Mouse (Mus musculus) cerebellum, adult 2 months (tissue): ENCODE results near the gene Pax7. TPM values are rescaled to one million over a fixed set of nuclear protein-coding genes. Genes with fewer than 3 reads are reported as not detected.

Experiments used
- DNase-seq, 2 experiments: peaks; one replicate each; pipeline ENCODE4 v3.0.0; 2021
- H3K27ac ChIP-seq: fragments of 200-500 bp; 2 replicates; pipeline ENCODE4 v1.5.1; 2012; ENCODE audit warnings: low read length, control low read depth, inconsistent platforms; ENCODE audit not compliant: insufficient read depth
- H3K27me3 ChIP-seq: fragments of 200-500 bp; 2 replicates; pipeline ENCODE4 v1.6.1; 2012; ENCODE audit warnings: inconsistent platforms, mild to moderate bottlenecking, low read length, moderate library complexity; ENCODE audit not compliant: control insufficient read depth, insufficient read depth
- H3K4me1 ChIP-seq: fragments of 200-500 bp; 2 replicates; pipeline ENCODE4 v1.6.1; 2011; ENCODE audit warnings: low read length; ENCODE audit not compliant: control insufficient read depth, insufficient read depth
- H3K4me3 ChIP-seq: fragments of 200-500 bp; replicated peaks from 2 replicates; pipeline ENCODE3; 2011; ENCODE audit warnings: mild to moderate bottlenecking, low read depth, low read length, control low read depth; ENCODE audit not compliant: insufficient read depth
- CTCF ChIP-seq: fragments of 200-500 bp; IDR thresholded peaks from 2 replicates; pipeline ENCODE4 v1.5.1; 2011; ENCODE audit warnings: low read depth, mild to moderate bottlenecking, control low read depth, low read length, moderate library complexity, borderline replicate concordance; ENCODE audit not compliant: insufficient read depth
- POLR2A ChIP-seq: fragments of 200-500 bp; IDR thresholded peaks from 2 replicates; pipeline ENCODE4 v1.6.1; 2011; ENCODE audit warnings: low read length, control low read depth, borderline replicate concordance; ENCODE audit not compliant: insufficient read depth
- WGBS: fragments of 180-500 bp; shearing (Covaris S2); methylation state at CpG from one replicate; pipeline ENCODE4 v1.1.7; 2018; 5-methylcytosine and 5-hydroxymethylcytosine counted together
- polyA plus RNA-seq: library from polyadenylated mRNA; depleted of rRNA; stranded (reverse); fragments of >200 nt; gene quantifications from 2 replicates; pipeline ENCODE4 v1.2.3, GENCODE M21; 2012

Pax7 gene
- polyA plus RNA-seq, 1 experiment: 0.07 TPM

DNA sequence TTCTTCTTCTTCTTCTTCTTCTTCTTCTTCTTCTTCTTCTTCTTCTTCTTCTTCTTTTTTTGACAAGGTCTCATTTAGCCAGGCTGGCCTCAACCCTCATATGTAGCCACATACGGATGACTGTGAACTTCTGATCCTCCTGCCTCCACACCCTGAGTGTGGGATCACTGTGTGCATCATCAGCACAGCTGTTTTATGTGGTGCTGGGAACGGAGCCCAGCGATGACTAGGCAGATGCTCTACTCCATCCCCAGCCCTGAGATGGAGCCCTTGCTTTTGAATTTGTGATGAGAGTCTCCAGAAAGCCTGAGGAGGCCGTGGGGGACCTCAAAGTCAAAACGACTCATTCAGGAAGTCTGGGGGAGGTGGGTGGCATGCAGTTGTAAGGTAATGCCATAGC, 114.3 kb downstream of the Pax7 start:
- no peak for DNase-seq
- Histone ChIP-seq H3K4me3 (no peak overlapping the region), H3K27ac (no peak overlapping the region), H3K27me3 (no peaks in the 10 kb centered on the region), H3K4me1 (no peaks in the 10 kb centered on the region)
- WGBS: 86% methylated on average over 5 of the region's 5 CpGs
- TF ChIP-seq POLR2A (no peak), CTCF (no peak)

DNA sequence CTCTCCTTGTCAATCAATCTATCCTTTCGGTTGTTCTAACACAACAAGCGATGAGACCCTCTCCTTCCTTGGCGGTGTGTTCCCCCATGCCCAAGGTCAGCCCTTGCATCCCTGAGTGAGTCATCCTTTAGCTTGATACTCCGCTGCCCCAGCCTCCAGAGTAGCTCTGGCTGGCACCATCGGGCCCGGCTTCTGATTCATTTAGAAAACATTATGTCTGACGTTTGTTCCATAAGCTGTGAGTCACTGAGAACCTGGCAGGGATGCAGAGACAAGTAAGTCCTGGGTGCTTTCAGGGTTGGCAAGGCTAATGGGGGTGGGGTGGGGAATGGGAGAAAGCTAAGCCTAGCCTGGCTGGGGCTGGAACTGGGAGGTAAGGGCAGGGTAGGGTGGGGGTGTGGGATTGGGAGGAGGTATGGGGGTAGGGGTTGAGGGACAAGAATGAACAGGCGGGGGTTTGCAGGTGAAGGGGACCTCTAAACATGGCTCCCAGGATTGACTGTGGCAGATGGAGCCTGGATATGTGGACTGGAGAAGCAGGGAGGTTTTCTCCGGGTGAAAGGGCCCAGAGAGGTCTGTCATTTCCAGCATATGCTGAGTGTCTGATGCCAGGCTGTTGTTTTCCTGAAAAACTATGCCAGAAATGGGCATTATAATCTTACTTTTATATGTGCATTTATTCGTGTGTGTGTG, 116.7 kb downstream of the Pax7 start:
- 60% methylated on average over 10 of the region's 10 CpGs for WGBS

DNA sequence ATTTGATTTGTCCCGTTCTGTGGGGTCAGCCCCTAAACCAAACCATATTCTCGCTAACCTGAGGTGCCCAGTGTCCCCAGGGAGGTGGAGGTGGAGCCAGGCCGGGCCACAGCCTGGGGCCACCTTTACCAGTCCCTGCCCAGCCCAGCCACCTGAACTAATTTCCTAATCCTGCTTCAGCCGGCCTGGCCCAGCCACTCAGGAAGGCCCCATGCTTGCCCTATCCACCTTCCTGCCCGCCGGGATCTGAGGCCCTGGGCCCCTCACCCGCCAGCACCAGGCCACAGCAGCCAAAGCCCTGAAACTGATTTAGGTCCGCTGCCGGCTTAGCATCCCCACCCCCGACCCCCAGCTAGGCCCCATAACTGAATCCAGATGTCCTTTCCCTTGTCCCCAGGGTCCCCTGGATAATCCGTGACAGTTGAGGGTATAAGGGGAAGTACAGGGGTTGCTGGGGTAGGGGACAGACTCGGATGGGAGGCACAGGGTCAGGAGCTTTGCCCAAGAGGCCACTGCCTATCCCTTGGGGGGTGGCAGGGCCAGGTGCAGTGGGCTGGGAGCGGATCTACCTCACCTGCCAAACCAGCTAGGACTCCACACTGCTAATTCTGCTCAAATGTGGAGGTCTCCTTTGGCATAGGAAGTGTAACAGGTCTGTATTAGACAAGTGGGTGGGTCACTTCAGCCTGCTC, 117.9 kb downstream of the Pax7 start:
- no peaks in the 10 kb centered on the region for H3K27me3 ChIP-seq
- no peak for TF ChIP-seq POLR2A
- no peak for TF ChIP-seq CTCF
- H3K4me3 ChIP-seq: no peak overlapping the region
- H3K27ac ChIP-seq: no peak overlapping the region
- 62% methylated on average over 13 of the region's 13 CpGs for WGBS
- H3K4me1 ChIP-seq: no peaks in the 10 kb centered on the region
- no peak for DNase-seq

More for the DNA sequence above, 116.7 kb downstream of the Pax7 start:
- no peaks in the 10 kb centered on the region for H3K4me1 ChIP-seq
- no peak overlapping the region for H3K4me3 ChIP-seq
- H3K27ac ChIP-seq: no peak overlapping the region
- no peak for TF ChIP-seq POLR2A
- no peak for TF ChIP-seq CTCF
- DNase-seq: no peak
- H3K27me3 ChIP-seq: no peaks in the 10 kb centered on the region

DNA sequence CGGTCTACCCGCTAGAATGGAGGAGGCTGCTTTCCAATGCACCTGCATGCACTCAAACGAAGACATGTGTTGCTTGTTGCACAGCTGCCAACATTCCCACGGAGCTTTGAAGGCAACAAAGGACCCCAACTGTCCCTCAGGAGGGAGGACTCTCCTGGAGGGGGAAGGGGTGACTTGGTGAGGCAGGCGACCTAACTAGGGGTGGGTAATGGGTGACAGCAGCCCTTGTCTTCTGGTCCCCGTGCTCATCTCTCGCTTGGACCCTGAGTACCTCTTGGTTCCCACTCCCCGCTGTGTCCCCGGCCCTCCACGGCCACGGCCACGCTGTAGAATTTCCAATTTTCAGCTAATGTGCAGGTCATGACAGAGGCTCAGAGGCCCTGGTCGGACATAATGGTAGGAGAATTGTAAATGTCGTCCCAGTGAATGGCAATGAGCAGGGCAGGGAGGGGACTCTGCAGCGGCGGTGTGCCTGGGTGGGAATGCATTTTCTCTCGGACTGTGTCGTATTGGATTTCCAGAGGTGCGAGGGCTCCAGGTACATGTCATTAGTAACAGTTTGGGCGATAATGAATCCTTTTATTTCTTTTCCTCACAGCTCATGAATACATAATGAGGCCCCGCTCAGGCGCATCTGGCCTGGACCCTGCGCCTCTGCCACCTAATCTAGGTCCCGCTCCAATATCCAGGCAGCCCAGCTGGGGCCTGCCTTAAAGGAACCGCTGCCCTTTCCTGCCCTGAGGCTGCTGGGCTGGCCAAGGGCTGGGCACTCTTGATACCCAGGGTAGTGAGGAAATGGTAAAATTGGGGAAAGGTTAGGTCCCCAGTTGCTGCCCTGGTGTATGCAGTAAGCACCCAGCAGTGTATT, 122.6 kb downstream of the Pax7 start:
- DNase-seq: no peak
- H3K27me3 ChIP-seq: no peaks in the 10 kb centered on the region
- 43% methylated on average over 25 of the region's 25 CpGs for WGBS
- TF ChIP-seq POLR2A (no peak), CTCF (no peak)
- no peaks in the 10 kb centered on the region for H3K4me1 ChIP-seq
- no peak overlapping the region for H3K27ac ChIP-seq
- no peak overlapping the region for H3K4me3 ChIP-seq

DNA sequence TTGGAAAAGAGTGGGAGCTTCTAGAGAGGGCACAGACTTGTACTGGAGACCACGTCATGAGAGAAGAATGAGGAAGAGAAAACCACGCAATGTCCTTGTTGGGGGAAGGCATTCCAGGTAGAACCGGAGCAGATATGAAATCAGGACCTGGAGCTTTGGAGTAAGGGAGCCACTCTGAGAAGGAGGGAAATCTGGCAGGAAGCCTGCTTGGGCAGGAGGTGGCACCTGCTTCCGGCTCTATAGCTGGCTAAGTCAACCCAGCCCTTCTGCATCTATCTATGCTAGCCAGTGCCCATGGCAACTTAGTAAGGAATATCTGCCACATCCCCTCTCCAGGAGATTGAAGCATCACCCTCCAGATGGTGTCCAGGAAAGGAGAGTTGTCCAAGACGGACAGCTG, 127.3 kb downstream of the Pax7 start:
- Histone ChIP-seq H3K4me1 (no peaks in the 10 kb centered on the region), H3K27me3 (no peaks in the 10 kb centered on the region), H3K27ac (no peak overlapping the region), H3K4me3 (no peak overlapping the region)
- TF ChIP-seq POLR2A (no peak), CTCF (no peak)
- 58% methylated on average over 5 of the region's 5 CpGs for WGBS
- no peak for DNase-seq

DNA sequence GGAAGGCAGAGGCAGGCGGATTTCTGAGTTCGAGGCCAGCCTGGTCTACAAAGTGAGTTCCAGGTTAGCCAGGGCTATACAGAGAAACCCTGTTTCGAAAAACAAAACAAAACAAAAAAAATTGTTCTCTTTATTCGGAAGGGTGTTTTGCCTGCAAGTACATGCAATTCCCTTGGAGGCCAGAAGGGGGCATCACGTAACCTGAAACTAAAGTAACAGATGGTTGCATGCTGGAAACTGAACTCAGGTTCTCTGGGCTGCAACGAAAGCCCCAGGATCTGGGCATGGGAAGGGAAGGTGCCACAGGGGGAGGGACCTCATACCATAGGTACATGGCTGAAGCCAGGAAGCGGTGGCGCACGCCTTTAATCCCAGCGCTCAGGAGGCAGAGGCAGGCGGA, 129.9 kb downstream of the Pax7 start:
- H3K4me1 ChIP-seq: no peaks in the 10 kb centered on the region
- H3K4me3 ChIP-seq: no peak overlapping the region
- TF ChIP-seq CTCF (no peak), POLR2A (no peak)
- no peaks in the 10 kb centered on the region for H3K27me3 ChIP-seq
- no peak for DNase-seq
- 85% methylated on average over 11 of the region's 11 CpGs for WGBS
- H3K27ac ChIP-seq: no peak overlapping the region

DNA sequence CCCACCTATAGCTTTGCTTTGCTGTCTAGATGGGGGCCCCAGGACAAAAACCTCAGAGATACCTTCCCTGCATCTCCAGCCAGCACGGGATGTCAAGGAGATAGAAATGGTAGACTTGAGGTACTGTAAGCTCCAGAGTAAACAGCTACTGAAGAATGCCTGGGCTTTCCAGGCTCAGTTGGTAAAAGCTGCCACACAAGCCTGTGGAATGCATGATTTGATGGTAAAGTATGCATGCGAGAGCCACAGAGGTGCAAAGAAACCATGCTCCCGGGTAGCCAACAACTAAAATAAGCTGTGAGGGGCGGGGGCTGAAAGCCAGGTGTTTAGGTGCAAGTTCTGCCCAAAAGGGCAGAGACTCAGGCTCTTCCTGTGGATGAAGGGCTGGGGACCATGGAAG, 130.4 kb downstream of the Pax7 start:
- H3K4me3 ChIP-seq: no peak overlapping the region
- TF ChIP-seq CTCF: no peak
- DNase-seq: no peak
- H3K4me1 ChIP-seq: no peaks in the 10 kb centered on the region
- H3K27ac ChIP-seq: no peak overlapping the region
- H3K27me3 ChIP-seq: no peaks in the 10 kb centered on the region
- WGBS: 71% methylated on average over 4 of the region's 4 CpGs

DNA sequence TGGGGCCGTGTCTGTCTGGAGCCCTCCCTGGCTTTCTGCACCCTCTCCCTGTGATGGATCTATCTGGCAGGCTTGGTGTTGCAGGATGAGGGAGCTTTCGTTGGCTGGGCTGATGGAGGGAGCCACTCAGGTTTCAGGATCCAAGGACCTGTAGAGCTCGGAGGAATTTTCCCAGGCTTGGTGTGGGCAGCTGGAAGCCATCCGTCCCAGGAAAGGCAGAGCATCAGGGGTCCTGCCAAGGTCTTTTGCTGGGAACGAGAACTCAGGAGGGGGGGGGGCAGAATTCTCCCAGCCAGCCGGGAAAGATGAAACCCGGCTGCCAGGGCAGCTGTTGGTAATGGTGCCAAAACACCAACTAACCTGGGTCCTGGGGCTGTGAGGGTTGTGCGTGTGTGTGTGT, 134.7 kb downstream of the Pax7 start:
- no peak overlapping the region for H3K4me3 ChIP-seq
- TF ChIP-seq POLR2A (no peak), CTCF (no peak)
- H3K27me3 ChIP-seq: no peaks in the 10 kb centered on the region
- WGBS: 34% methylated on average over 8 of the region's 8 CpGs
- H3K27ac ChIP-seq: no peak overlapping the region
- no peak for DNase-seq
- H3K4me1 ChIP-seq: no peaks in the 10 kb centered on the region
